Mouse (Mus musculus): ENCODE results near the gene Prl5a1.

Gene Prl5a1

GRCm38 (mm10) chr13:28142184-28142583 lies at the start of gene Prl5a1:
TSS of gene Prl5a1 (plus strand) at chr13:28142484.
- DNase-seq (ENCODE audit: low read depth, low spot score), result no peak

GRCm38 (mm10) chr13:28096161-28096560 lies 46.1 kb upstream of the Prl5a1 start:
- no peak for DNase-seq (ENCODE audit: low read depth, low spot score)

GRCm38 (mm10) chr13:28108536-28108935 lies 33.7 kb upstream of the Prl5a1 start:
- DNase-seq (ENCODE audit: low read depth, low spot score), result no peak

GRCm38 (mm10) chr13:28132781-28133180 lies 9.5 kb upstream of the Prl5a1 start:
- DNase-seq (ENCODE audit: low read depth, low spot score), result no peak

- DNase-seq (ENCODE audit: low read depth, low spot score), result no peak
These were observed 6.5 kb upstream of the Prl5a1 start for GRCm38 (mm10) chr13:28135790-28136189.
